Mouse (Mus musculus) heart, postnatal 0 days (tissue): ENCODE data around the gene Casp2. TPM values are rescaled to one million over a fixed set of nuclear protein-coding genes. Genes with fewer than 3 reads are reported as not detected.

ENCODE experiments used
- ATAC-seq: fragments of 200-750 bp; cut with Nextera tagmentation; 2 replicates; pipeline ENCODE4 v1.8.0; 2017; ENCODE audit warnings: low read depth, moderate number of reproducible peaks, moderate library complexity; ENCODE audit not compliant: insufficient read depth
- DNase-seq: peaks from one replicate; pipeline ENCODE4 v3.0.0-alpha.2; 2016; ENCODE audit warnings: low spot score
- H3K27ac ChIP-seq: fragments of 300-500 bp; sonication (generic); 2 replicates; pipeline ENCODE4 v1.5.1; 2014; ENCODE audit warnings: low read depth, mild to moderate bottlenecking
- H3K27me3 ChIP-seq: fragments of 300-500 bp; sonication (generic); 2 replicates; pipeline ENCODE4 v1.6.1; 2014; ENCODE audit warnings: low read length, mixed read lengths; ENCODE audit not compliant: control insufficient read depth, insufficient read depth
- H3K36me3 ChIP-seq: fragments of 300-500 bp; sonication (generic); replicated peaks from 2 replicates; pipeline ENCODE4 v1.6.1; 2014; ENCODE audit warnings: low read length, mixed read lengths; ENCODE audit not compliant: control insufficient read depth, insufficient read depth
- H3K4me1 ChIP-seq: fragments of 300-500 bp; sonication (generic); 2 replicates; pipeline ENCODE4 v1.6.1; 2014; ENCODE audit warnings: antibody characterized with exemption; ENCODE audit not compliant: control insufficient read depth, insufficient read depth
- H3K4me2 ChIP-seq: fragments of 300-500 bp; sonication (generic); 2 replicates; pipeline ENCODE4 v1.6.1; 2014; ENCODE audit warnings: low read depth, mild to moderate bottlenecking, low read length, moderate library complexity
- H3K4me3 ChIP-seq: fragments of 300-500 bp; sonication (generic); 2 replicates; pipeline ENCODE4 v1.5.1; 2014; ENCODE audit warnings: low read depth, low read length
- H3K9ac ChIP-seq: fragments of 300-500 bp; sonication (generic); replicated peaks from 2 replicates; pipeline ENCODE4 v1.6.1; 2014; ENCODE audit warnings: low read depth, low read length, mixed read lengths
- H3K9me3 ChIP-seq: fragments of 300-500 bp; sonication (generic); replicated peaks from 2 replicates; pipeline ENCODE4 v1.6.1; 2016; ENCODE audit warnings: low read length; ENCODE audit not compliant: control insufficient read depth
- CTCF ChIP-seq: IDR thresholded peaks from 2 replicates; pipeline ENCODE4 v1.5.1; 2016; ENCODE audit warnings: antibody characterized with exemption, control low read depth, low read depth
- EP300 ChIP-seq: IDR thresholded peaks from 2 replicates; pipeline ENCODE4 v1.6.1; 2016; ENCODE audit warnings: antibody characterized with exemption, low read depth
- WGBS: fragments of 180-500 bp; shearing (Covaris S2); extraction: QIAGEN DNeasy Blood & Tissue Kit; methylation state at CpG from one replicate; pipeline ENCODE4 v1.1.7; 2014; 5-methylcytosine and 5-hydroxymethylcytosine counted together
- polyA plus RNA-seq: library from polyadenylated mRNA; unstranded; fragments of >200 nt; fragmentation: Nextera tagmentation; extraction: Ambion mirVana; gene quantifications from 2 replicates; pipeline ENCODE4 v1.2.1, GENCODE M21; 2015
- total RNA-seq: library from RNA; depleted of rRNA; stranded (reverse); fragments of >200 nt; gene quantifications from 2 replicates; pipeline ENCODE4 v1.2.3, GENCODE M21; 2014; ENCODE audit warnings: low replicate concordance; rRNA removed

Casp2 gene
- 25.8 and 39.6 TPM in 2 replicates for total RNA-seq
- 14.9 and 15.2 TPM in 2 replicates for polyA plus RNA-seq

- TF ChIP-seq CTCF (peak; percentile 96), EP300 (no peak)
- ATAC-seq (peak; percentile 99), DNase-seq (peak; percentile 99)
- Histone ChIP-seq H3K4me3 (peak within 1 kb of the TSS; percentile 81), H3K9me3 (no peaks in the 10 kb centered on the region), H3K36me3 (peaks cover 25% of the 10 kb centered on the region), H3K27ac (peak within 1 kb of the TSS; percentile 85), H3K9ac (peak within 1 kb of the TSS; percentile 81), H3K4me1 (peaks cover 11% of the 10 kb centered on the region), H3K27me3 (no peaks in the 10 kb centered on the region), H3K4me2 (peak within 1 kb of the TSS; percentile 79)
- under 1% methylated on average over 47 of the region's 51 CpGs for WGBS
Observed at GRCm38 (mm10) chr6:42264626-42265312, at the start of gene Casp2. Casp2 (plus strand) TSS chr6:42264985.

- TF ChIP-seq CTCF (no peak), EP300 (no peak)
- Histone ChIP-seq H3K4me1 (no peaks in the 10 kb centered on the region), H3K27me3 (no peaks in the 10 kb centered on the region), H3K27ac (no peak within 1 kb of the TSS), H3K4me2 (no peak within 1 kb of the TSS), H3K9me3 (no peaks in the 10 kb centered on the region), H3K9ac (no peak within 1 kb of the TSS), H3K36me3 (no peaks in the 10 kb centered on the region), H3K4me3 (no peak within 1 kb of the TSS)
- no peak for ATAC-seq
- no peak for DNase-seq
- WGBS = 77% methylated on average over 2 of the region's 2 CpGs
Observed at GRCm38 (mm10) chr6:42215028-42215427, 49.8 kb upstream of the Casp2 start, which contains the start of gene Tas2r144. Tas2r144 (plus strand) TSS chr6:42215328.

GRCm38 (mm10) chr6:42222286-42222685, 42.5 kb upstream of the Casp2 start:
- no peak for TF ChIP-seq CTCF
- TF ChIP-seq EP300 = no peak
- no peaks in the 10 kb centered on the region for H3K27me3 ChIP-seq
- H3K4me3 ChIP-seq = no peak overlapping the region
- no peaks in the 10 kb centered on the region for H3K9me3 ChIP-seq
- ATAC-seq = no peak
- no peaks in the 10 kb centered on the region for H3K4me1 ChIP-seq
- WGBS = 60% methylated on average over 3 of the region's 3 CpGs
- DNase-seq = no peak
- H3K27ac ChIP-seq = no peak overlapping the region
- H3K9ac ChIP-seq = no peak overlapping the region
- H3K36me3 ChIP-seq = no peaks in the 10 kb centered on the region
- no peak overlapping the region for H3K4me2 ChIP-seq

- no peak for TF ChIP-seq EP300
- no peak for TF ChIP-seq CTCF
- Histone ChIP-seq H3K4me1 (no peaks in the 10 kb centered on the region), H3K36me3 (no peaks in the 10 kb centered on the region), H3K9me3 (no peaks in the 10 kb centered on the region), H3K4me2 (no peak overlapping the region), H3K9ac (no peak overlapping the region), H3K27ac (no peak overlapping the region), H3K4me3 (no peak overlapping the region), H3K27me3 (no peaks in the 10 kb centered on the region)
- DNase-seq = no peak
- ATAC-seq = no peak
- WGBS = 53% methylated on average over 4 of the region's 4 CpGs
Observed at GRCm38 (mm10) chr6:42225046-42225445, 39.7 kb upstream of the Casp2 start.

- Histone ChIP-seq H3K4me1 (no peaks in the 10 kb centered on the region), H3K27me3 (no peaks in the 10 kb centered on the region), H3K36me3 (no peaks in the 10 kb centered on the region), H3K9me3 (no peaks in the 10 kb centered on the region), H3K4me2 (no peak overlapping the region), H3K4me3 (no peak overlapping the region), H3K27ac (no peak overlapping the region), H3K9ac (no peak overlapping the region)
- no peak for ATAC-seq
- TF ChIP-seq CTCF (peak; percentile 79), EP300 (no peak)
- peak; percentile 57 for DNase-seq
- 29% methylated on average over 17 of the region's 17 CpGs for WGBS
Observed at GRCm38 (mm10) chr6:42227240-42228101, 37.3 kb upstream of the Casp2 start.
